In genomic region chr6:146288266-146288665, GRCm38 (mm10) we compare ENCODE assay signal across 14 mouse cellular contexts.
"Had no signal": no experiment of that assay in that cellular context is flagged by ENCODE, and none has a peak within 500 bp of the region (broad histone marks: within the 10 kb centered on the region; RNA-seq: fewer than 3 reads in every experiment).

No protein-coding gene starts in this region.

- H3K9ac ChIP-seq: limb, embryonic 12.5 days; liver, embryonic 12.5 days; liver, postnatal 0 days; lung, embryonic 15.5 days; midbrain, embryonic 15.5 days; neural tube, embryonic 13.5 days; stomach, embryonic 15.5 days had no signal

- DNase-seq: liver, postnatal 0 days; lung, postnatal 36 days; retina, postnatal 1 day; right cerebral cortex, postnatal 4 days; spleen, adult 18-20 months; thymus, postnatal 4 days had no signal

- H3K36me3 ChIP-seq: limb, embryonic 12.5 days; liver, embryonic 12.5 days; lung, embryonic 15.5 days; midbrain, embryonic 10.5 days; midbrain, embryonic 15.5 days; neural tube, embryonic 13.5 days; stomach, embryonic 15.5 days had no signal

- H3K9me3 ChIP-seq: liver, embryonic 12.5 days; lung, embryonic 15.5 days; midbrain, embryonic 15.5 days; neural tube, embryonic 13.5 days; stomach, embryonic 15.5 days had no signal

- H3K27me3 ChIP-seq: limb, embryonic 12.5 days; liver, embryonic 12.5 days; lung, embryonic 15.5 days; midbrain, embryonic 15.5 days; neural tube, embryonic 13.5 days; stomach, embryonic 15.5 days had no signal

- H3K4me1 ChIP-seq: liver, embryonic 12.5 days; lung, embryonic 15.5 days; midbrain, embryonic 10.5 days; midbrain, embryonic 15.5 days; neural tube, embryonic 13.5 days had no signal

- H3K4me3 ChIP-seq: layer of hippocampus, adult 2 months; limb, embryonic 12.5 days; liver, embryonic 12.5 days; lung, embryonic 15.5 days; midbrain, embryonic 10.5 days; midbrain, embryonic 15.5 days; neural tube, embryonic 13.5 days; stomach, embryonic 15.5 days had no signal

- H3K27ac ChIP-seq: layer of hippocampus, adult 2 months; limb, embryonic 12.5 days; liver, embryonic 12.5 days; lung, embryonic 15.5 days; midbrain, embryonic 10.5 days; midbrain, embryonic 15.5 days; neural tube, embryonic 13.5 days; stomach, embryonic 15.5 days had no signal
